Mouse (Mus musculus): ENCODE data around the gene Helz2. TPM values are rescaled to one million over a fixed set of nuclear protein-coding genes. Genes with fewer than 3 reads are reported as not detected.

Helz2 gene
- polyA plus RNA-seq, 1 experiment: 15.8 TPM

DNA sequence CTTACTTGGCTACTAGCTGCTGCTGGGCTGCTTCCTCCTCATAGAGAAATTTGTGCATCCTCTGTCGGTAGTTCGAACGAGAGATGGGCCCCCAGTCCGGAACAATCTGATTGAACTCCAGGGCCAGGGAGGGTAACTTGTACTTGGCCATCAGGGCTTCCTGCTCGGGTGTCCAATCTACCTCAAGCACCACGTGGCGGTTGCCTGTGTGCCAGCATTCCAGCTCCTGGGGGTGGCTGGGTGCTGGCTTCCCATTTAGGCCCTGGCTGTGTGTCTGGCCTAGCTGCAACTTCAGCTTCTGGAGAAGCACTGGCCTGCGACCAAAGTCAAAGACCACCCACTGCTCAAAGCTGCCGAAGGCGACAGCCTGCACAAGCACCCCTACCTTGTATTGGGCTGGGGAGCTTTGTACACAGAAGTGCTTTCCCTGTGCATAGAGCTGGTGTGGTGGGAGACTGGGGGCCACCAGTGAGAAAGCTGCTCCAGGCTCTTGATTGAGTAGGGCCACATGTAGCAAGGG, 3.7 kb downstream of the Helz2 start:
- DNase-seq (ENCODE audit: low read depth): no peak

DNA sequence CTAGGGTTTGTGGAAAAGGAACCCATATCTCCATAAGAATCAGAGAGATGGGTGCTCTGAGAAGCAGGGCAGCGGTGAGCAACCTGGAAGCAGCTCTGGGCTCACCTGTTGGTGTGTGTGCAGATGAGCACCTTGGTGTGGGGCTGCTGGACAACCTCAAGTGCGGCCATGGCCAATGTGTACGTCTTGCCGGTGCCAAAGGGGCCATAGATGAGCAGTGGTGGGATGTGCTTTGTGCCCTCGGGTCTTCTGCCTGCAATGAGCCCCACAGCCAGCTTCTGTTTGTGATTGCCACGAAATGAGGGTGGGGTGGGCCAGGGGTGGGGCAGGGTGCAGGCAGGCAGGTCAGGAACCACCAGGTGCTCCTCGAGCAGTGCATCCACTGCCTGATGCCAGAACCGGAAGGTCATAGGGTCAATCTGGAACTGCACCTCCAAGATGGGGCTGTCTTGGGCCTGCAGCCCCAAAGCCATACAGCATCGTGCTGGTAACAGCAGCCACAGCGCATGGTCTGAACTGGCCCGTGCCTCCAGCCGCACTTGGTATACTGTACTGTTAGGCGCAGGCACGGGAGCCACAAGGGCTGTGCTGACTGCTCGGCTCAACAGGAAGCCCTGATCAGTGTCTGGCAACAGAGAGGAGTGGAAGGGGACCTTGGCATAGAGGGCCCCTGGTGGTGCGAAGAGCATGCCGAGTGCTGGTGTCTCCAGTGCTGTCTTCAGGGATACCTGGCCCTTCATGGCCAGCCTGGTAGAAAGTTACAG, 4.4 kb downstream of the Helz2 start:
- DNase-seq (ENCODE audit: low read depth): no peak

GRCm38 (mm10) chr2:181235681-181236566, 5.9 kb downstream of the Helz2 start:
- DNase-seq (ENCODE audit: low read depth): no peak

- DNase-seq (ENCODE audit: low read depth): no peak
Observed at GRCm38 (mm10) chr2:181234680-181235079, 7.1 kb downstream of the Helz2 start.

- no peak for DNase-seq (ENCODE audit: low read depth)
Observed at GRCm38 (mm10) chr2:181233443-181233842, 8.4 kb downstream of the Helz2 start.

DNA sequence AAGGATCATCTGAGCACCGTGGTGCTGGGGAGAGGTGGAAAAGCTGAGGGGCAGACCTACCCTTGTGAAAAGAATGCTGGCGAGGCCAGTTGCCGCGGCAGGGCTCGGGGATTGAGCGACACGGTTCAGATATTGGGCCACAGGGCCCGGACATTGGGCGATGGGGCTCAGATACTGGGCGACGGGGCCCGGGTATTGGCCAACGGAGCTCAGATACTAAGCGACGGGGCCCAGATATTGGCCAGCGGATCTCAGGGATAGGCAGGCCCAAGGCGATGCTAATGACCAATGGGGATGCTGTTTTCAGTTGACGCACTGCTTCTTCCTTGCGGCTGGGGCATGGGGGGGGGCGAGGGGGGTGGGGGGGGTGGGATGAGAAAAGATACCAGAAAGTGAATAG, 10.7 kb downstream of the Helz2 start:
- no peak for DNase-seq (ENCODE audit: low read depth)

DNA sequence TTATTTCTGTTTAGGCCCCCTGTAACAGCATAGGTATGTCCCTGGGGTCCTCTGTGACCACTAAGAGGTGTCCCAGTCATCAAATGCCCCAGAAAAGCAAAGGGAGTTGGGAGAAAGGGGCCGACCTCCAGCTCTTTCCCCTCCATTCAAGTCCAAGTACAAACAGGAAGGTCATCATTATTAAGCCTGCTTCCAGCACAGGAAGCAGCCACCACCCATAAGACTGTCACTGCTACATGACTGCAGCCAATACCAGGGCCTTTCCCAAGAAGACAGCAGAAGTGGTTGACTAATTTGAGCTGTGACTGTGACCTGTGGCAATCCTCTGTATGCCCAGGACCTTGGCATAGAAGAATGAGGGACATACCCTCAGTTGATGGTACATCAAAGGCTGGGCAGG, 13.5 kb downstream of the Helz2 start:
- no peak for DNase-seq (ENCODE audit: low read depth)

DNA sequence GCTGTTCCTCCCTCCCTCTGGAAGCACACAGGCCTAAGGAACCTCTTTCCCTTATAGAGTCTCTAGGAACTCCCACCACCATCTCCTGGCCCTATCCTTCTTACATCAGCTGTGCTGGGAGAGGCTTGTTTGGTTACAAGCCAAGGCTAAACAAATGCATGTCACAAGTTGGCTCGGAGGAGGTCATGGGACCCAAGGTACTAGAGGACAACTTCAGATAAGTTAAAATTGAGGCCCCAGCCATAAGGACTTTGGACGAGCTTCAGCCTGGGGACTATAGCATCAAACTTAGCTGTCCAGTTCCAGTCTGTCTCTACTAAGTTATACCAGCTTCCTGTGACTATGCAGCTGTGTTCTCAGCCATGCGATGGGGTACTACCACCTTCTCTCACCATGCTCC, 14.7 kb downstream of the Helz2 start:
- no peak for DNase-seq (ENCODE audit: low read depth)

GRCm38 (mm10) chr2:181224994-181225393, 16.8 kb downstream of the Helz2 start:
- DNase-seq (ENCODE audit: low read depth): no peak

GRCm38 (mm10) chr2:181220361-181220760, 21.5 kb downstream of the Helz2 start:
- DNase-seq (ENCODE audit: low read depth): no peak

GRCm38 (mm10) chr2:181219538-181220216, 22.1 kb downstream of the Helz2 start, which contains the start of gene Fndc11:
TSS of gene Fndc11 (plus strand) at chr2:181220013.
- no peak for DNase-seq (ENCODE audit: low read depth)

DNA sequence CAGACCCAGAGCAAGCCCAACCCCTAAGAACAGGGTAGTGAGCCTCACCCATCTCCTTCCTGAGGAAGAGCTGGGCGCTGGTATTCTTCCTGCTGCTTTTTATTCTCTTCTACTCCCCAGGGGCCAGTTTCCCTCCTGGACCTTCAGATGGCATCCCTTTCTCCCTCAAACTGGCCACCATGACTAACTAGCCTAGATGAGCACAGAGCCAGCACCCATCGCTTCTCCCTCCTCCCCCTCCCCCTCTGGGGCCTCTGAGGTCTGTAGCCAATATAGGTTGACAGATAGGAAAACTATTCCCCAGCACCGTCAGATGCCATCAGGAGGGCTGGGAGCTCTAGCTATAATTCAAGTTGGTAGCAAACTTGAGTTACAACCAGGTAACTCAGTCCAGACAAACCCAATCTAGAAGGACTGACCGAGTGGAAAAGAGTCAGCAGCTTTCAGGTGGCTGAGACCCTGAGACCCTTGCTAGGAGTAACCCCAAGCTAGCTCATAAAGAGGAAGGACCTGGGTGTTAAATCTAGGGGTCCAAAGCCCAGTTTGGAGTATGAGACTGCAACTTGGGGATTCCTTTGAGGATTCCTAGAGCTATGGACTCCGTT, 22.8 kb downstream of the Helz2 start:
- no peak for DNase-seq (ENCODE audit: low read depth)

DNA sequence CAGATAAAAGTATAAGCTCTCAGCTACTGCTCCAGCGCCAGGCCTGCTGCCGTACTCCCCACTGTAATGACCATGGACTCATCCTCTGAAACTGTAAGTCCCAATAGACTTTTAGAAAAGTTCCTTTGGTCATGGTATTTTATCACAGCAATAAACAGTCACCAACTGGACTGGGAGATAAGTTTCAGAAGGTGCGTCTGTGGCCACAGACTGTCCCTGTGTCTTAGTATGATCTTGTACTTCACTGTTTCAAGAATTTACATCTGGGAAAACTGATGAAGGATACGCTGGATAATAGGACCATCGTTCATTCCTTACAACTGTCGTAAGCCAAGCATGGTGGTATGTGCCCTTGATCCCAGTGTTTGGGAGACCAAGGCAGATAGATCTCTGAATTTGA, 25.8 kb downstream of the Helz2 start:
- no peak for DNase-seq (ENCODE audit: low read depth)

- no peak for DNase-seq (ENCODE audit: low read depth)
Observed at GRCm38 (mm10) chr2:181213021-181213445, 28.8 kb downstream of the Helz2 start, which contains the start of gene Srms. TSS of gene Srms (minus strand) at chr2:181213185.

GRCm38 (mm10) chr2:181212389-181213020, 29.3 kb downstream of the Helz2 start:
- DNase-seq (ENCODE audit: low read depth): no peak

DNA sequence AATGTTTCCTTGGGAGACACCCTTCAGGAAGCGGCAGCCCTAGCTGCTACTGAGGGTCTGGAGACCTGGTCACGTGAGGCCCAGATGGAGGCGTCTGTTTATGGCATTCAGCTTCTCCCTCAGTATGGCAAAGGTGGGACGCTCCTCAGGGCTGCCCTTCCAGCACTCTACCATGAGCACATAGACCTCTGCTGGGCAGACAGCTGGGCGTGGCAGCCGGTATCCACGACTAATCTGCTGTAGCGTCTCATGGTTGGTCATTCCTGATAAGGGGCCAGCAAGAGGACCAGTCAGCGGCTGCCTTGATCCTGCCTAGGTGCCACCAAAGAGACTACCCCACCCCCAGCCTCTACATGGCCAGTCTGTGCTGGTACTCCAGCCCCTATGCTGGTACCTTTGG, 35.7 kb downstream of the Helz2 start:
- no peak for DNase-seq (ENCODE audit: low read depth)

DNA sequence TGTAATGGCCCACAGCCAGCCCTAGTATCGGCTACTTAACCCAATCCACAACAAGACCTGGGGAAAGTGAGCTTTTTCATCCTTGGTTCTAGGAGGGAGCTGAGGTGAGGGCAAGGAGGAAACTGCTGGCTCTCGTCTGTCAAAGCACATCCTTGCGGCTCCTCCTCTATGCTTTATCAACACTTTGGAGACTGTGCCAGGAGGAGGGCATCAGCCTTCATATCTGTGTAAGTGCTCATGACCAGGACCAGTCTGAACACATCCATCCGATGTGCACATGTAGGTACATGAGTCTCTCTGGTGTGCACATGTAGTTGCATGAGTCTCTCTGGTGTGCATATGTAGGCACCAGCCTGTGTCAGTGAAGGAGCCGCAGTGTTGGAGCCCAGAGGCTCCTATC, 36.1 kb downstream of the Helz2 start:
- no peak for DNase-seq (ENCODE audit: low read depth)

DNA sequence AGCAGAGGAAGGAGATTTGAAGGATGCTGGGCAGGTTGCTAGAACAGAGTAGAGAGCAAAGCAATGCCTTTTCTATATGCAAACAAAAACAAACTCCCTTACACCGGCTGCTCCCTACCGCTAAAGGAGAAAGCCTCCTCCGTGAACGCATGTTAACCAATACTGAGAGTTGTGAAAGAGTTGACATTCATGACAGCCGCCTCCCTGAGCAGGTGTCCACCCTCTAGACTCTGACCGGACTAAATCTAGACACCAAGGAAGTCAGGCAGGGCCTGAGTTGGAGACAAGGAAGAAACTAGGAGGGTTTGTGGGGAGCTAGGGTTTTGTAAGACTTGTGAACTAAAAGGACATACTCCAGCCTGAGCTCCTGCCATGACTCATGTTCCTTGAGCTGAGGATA, 38.9 kb downstream of the Helz2 start:
- DNase-seq (ENCODE audit: low read depth): no peak

- DNase-seq (ENCODE audit: low read depth): no peak
Observed at GRCm38 (mm10) chr2:181202422-181202821, 39.4 kb downstream of the Helz2 start, which contains the start of gene Ptk6. TSS of gene Ptk6 (minus strand) at chr2:181202789.

DNA sequence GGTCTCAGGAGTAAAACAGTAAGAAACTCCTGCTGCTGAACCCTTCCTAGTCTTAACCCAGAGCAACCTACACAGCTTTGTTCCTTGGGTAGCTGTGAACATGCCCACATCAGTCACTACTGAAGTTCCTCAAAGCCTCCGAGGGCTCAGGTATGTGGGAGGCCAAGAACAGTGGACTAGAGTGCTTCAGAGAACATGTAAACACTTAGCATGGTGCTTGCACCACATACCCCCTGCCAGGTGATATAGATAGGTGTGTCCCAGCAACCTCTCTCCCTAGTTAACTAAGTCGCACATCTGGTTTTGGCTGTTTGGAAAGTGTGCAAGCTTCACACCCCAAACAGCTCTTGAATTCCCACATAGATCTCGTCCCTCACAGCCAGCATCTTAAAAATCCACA, 40.2 kb downstream of the Helz2 start:
- DNase-seq (ENCODE audit: low read depth): no peak

Measured in gonadal fat pad, adult 2 months (tissue).